Mouse (Mus musculus) midbrain, postnatal 0 days (tissue): ENCODE data around the gene Sdk1. TPM values are rescaled to one million over a fixed set of nuclear protein-coding genes. Genes with fewer than 3 reads are reported as not detected.
"Not testable (repeated sequence)": the region's sequence is repeated elsewhere in the genome, so short reads cannot be mapped to it uniquely, and the experiment has no call there.

Source experiments
- ATAC-seq: fragments of 200-750 bp; cut with Nextera tagmentation; 2 replicates; pipeline ENCODE4 v1.8.0; 2017; ENCODE audit warnings: moderate number of reproducible peaks, mild to moderate bottlenecking, moderate TSS enrichment, moderate library complexity; ENCODE audit not compliant: low FRiP score
- DNase-seq: peaks from one replicate; pipeline ENCODE4 v3.0.0-alpha.2; 2015; ENCODE audit warnings: low spot score
- H3K27ac ChIP-seq: fragments of 300-500 bp; sonication (generic); 2 replicates; pipeline ENCODE4 v1.5.1; 2014; ENCODE audit warnings: low read depth, mild to moderate bottlenecking, low read length, mixed read lengths
- H3K27me3 ChIP-seq: fragments of 300-500 bp; sonication (generic); 2 replicates; pipeline ENCODE4 v1.6.1; 2014; ENCODE audit warnings: low read length, control low read depth, mixed read lengths; ENCODE audit not compliant: insufficient read depth
- H3K36me3 ChIP-seq: fragments of 300-500 bp; sonication (generic); 2 replicates; pipeline ENCODE4 v1.6.1; 2014; ENCODE audit warnings: low read length, control low read depth, mixed read lengths; ENCODE audit not compliant: insufficient read depth
- H3K4me1 ChIP-seq: fragments of 300-500 bp; sonication (generic); 2 replicates; pipeline ENCODE4 v1.6.1; 2014; ENCODE audit warnings: mild to moderate bottlenecking, control low read depth, antibody characterized with exemption, low read length, mixed read lengths; ENCODE audit not compliant: insufficient read depth
- H3K4me2 ChIP-seq: fragments of 300-500 bp; sonication (generic); 2 replicates; pipeline ENCODE4 v1.6.1; 2014; ENCODE audit warnings: low read depth, mild to moderate bottlenecking, low read length, mixed read lengths; ENCODE audit not compliant: poor library complexity, severe bottlenecking
- H3K4me3 ChIP-seq: fragments of 300-500 bp; sonication (generic); 2 replicates; pipeline ENCODE4 v1.5.1; 2014; ENCODE audit warnings: low read depth, mild to moderate bottlenecking, low read length, moderate library complexity
- H3K9ac ChIP-seq: fragments of 300-500 bp; sonication (generic); replicated peaks from 2 replicates; pipeline ENCODE4 v1.6.1; 2014; ENCODE audit warnings: mild to moderate bottlenecking, low read length, moderate library complexity, mixed read lengths; ENCODE audit not compliant: poor library complexity, severe bottlenecking
- H3K9me3 ChIP-seq: fragments of 300-500 bp; sonication (generic); 2 replicates; pipeline ENCODE4 v1.6.1; 2016; ENCODE audit warnings: low read length, control low read depth
- CTCF ChIP-seq: IDR thresholded peaks from 2 replicates; pipeline ENCODE4 v1.5.1; 2016; ENCODE audit warnings: antibody characterized with exemption, mild to moderate bottlenecking
- WGBS: fragments of 180-500 bp; shearing (Covaris S2); extraction: QIAGEN DNeasy Blood & Tissue Kit; methylation state at CpG from one replicate; pipeline ENCODE4 v1.1.7; 2014; 5-methylcytosine and 5-hydroxymethylcytosine counted together
- polyA plus RNA-seq: library from polyadenylated mRNA; unstranded; fragments of >200 nt; fragmentation: Nextera tagmentation; extraction: Ambion mirVana; gene quantifications from 2 replicates; pipeline ENCODE4 v1.2.1, GENCODE M21; 2015
- total RNA-seq: library from RNA; depleted of rRNA; stranded (reverse); fragments of >200 nt; gene quantifications from 2 replicates; pipeline ENCODE4 v1.2.3, GENCODE M21; 2014

Sdk1 gene
- total and polyA plus RNA-seq, 2 experiments from 2014 or later: 2.6 to 26.7 TPM

- Histone ChIP-seq H3K4me2 (no peak overlapping the region), H3K27me3 (no peaks in the 10 kb centered on the region), H3K9ac (no peak overlapping the region), H3K36me3 (no peaks in the 10 kb centered on the region), H3K4me3 (no peak overlapping the region), H3K27ac (no peak overlapping the region), H3K9me3 (no peaks in the 10 kb centered on the region), H3K4me1 (no peaks in the 10 kb centered on the region)
- WGBS: 74% methylated on average over 4 of the region's 4 CpGs
- ATAC-seq: no peak
- no peak for TF ChIP-seq CTCF
- no peak for DNase-seq
These were observed 392.0 kb downstream of the Sdk1 start for GRCm38 (mm10) chr5:141633271-141633670.

- 91% methylated on average over 11 of the region's 11 CpGs for WGBS
- Histone ChIP-seq H3K9me3 (no peaks in the 10 kb centered on the region), H3K4me1 (no peaks in the 10 kb centered on the region), H3K9ac (no peak overlapping the region), H3K27ac (no peak overlapping the region), H3K27me3 (no peaks in the 10 kb centered on the region), H3K4me3 (no peak overlapping the region), H3K36me3 (no peaks in the 10 kb centered on the region), H3K4me2 (no peak overlapping the region)
- ATAC-seq (no peak), DNase-seq (no peak)
- TF ChIP-seq CTCF: no peak
These were observed 395.1 kb downstream of the Sdk1 start for GRCm38 (mm10) chr5:141636406-141636805.

- H3K9me3 ChIP-seq: not testable (repeated sequence)
- 64% methylated on average over 3 of the region's 3 CpGs for WGBS
These were observed 395.8 kb downstream of the Sdk1 start for GRCm38 (mm10) chr5:141637054-141637453.

GRCm38 (mm10) chr5:141645671-141646070 lies 404.4 kb downstream of the Sdk1 start:
- Histone ChIP-seq H3K4me1 (no peaks in the 10 kb centered on the region; the same call in 1 of the 2 replicates), H3K4me3 (no peak overlapping the region), H3K9me3 (no peaks in the 10 kb centered on the region), H3K4me2 (no peak overlapping the region), H3K27ac (no peak overlapping the region), H3K27me3 (no peaks in the 10 kb centered on the region), H3K36me3 (no peaks in the 10 kb centered on the region), H3K9ac (no peak overlapping the region)
- DNase-seq (peak; percentile 5), ATAC-seq (no peak)
- no peak for TF ChIP-seq CTCF
- WGBS: 76% methylated on average over 5 of the region's 5 CpGs

More at GRCm38 (mm10) chr5:141637054-141637453, 395.8 kb downstream of the Sdk1 start:
- not testable (repeated sequence) for H3K9ac ChIP-seq, ATAC-seq, H3K27ac ChIP-seq, H3K4me1 ChIP-seq, H3K27me3 ChIP-seq, H3K4me2 ChIP-seq, DNase-seq, H3K4me3 ChIP-seq, H3K36me3 ChIP-seq

- WGBS: 68% methylated on average over 2 of the region's 2 CpGs
- Histone ChIP-seq H3K4me1 (no peaks in the 10 kb centered on the region; the same call in 1 of the 2 replicates), H3K27me3 (no peaks in the 10 kb centered on the region), H3K36me3 (no peaks in the 10 kb centered on the region), H3K27ac (no peak overlapping the region), H3K4me2 (no peak overlapping the region), H3K4me3 (no peak overlapping the region), H3K9me3 (no peaks in the 10 kb centered on the region), H3K9ac (no peak overlapping the region)
- ATAC-seq (no peak), DNase-seq (no peak)
- no peak for TF ChIP-seq CTCF
These were observed 405.3 kb downstream of the Sdk1 start for GRCm38 (mm10) chr5:141646621-141647020.

GRCm38 (mm10) chr5:141649831-141650375 lies 408.6 kb downstream of the Sdk1 start:
- Histone ChIP-seq H3K36me3 (no peaks in the 10 kb centered on the region), H3K4me3 (no peak overlapping the region), H3K9me3 (no peaks in the 10 kb centered on the region), H3K4me1 (no peaks in the 10 kb centered on the region), H3K27ac (no peak overlapping the region), H3K9ac (no peak overlapping the region), H3K4me2 (no peak overlapping the region), H3K27me3 (no peaks in the 10 kb centered on the region)
- DNase-seq (no peak), ATAC-seq (no peak)
- WGBS: 64% methylated on average over 6 of the region's 6 CpGs
- TF ChIP-seq CTCF: no peak
